Mouse (Mus musculus): Measurements from ENCODE around the gene Ubl4a. TPM values are rescaled to one million over a fixed set of nuclear protein-coding genes. Genes with fewer than 3 reads are reported as not detected.

The Ubl4a gene
- 25.6 and 32.0 TPM in 2 replicates for polyA plus RNA-seq (2012; rRNA removed)

- TF ChIP-seq POLR2A (IDR thresholded peaks at IDR 0.05; ENCODE audit: borderline replicate concordance, extremely low read depth, low read depth, low read length) = peak; percentile 78; the same call in 1 of the 2 replicates
- TF ChIP-seq CTCF (IDR thresholded peaks at IDR 0.05; ENCODE audit: insufficient read depth, low read length) = no peak
- peak; percentile 82 for DNase-seq
- peaks cover 2% of the 10 kb centered on the region; the same call in 1 of the 2 replicates for H3K4me1 ChIP-seq (ENCODE audit: control insufficient read depth, insufficient read depth, low read length)
- H3K4me3 ChIP-seq (replicated peaks; ENCODE audit: extremely low read depth, low read depth, low read length) = peak within 1 kb of the TSS; percentile 73
- 29% methylated on average over 32 of the region's 32 CpGs for WGBS
Observed at GRCm38 (mm10) chrX:74372888-74373549, at the start of gene Ubl4a, which contains the start of gene Slc10a3. Ubl4a (minus strand) TSS chrX:74373218. Slc10a3 (minus strand) TSS chrX:74373349.

- DNase-seq = peak; percentile 33
- TF ChIP-seq POLR2A (IDR thresholded peaks at IDR 0.05; ENCODE audit: borderline replicate concordance, extremely low read depth, low read depth, low read length) = no peak
- TF ChIP-seq CTCF (IDR thresholded peaks at IDR 0.05; ENCODE audit: insufficient read depth, low read length) = peak; percentile 47
- Histone ChIP-seq H3K4me1 (ENCODE audit: control insufficient read depth, insufficient read depth, low read length) (no peaks in the 10 kb centered on the region), H3K4me3 (replicated peaks; ENCODE audit: extremely low read depth, low read depth, low read length) (no peak overlapping the region)
Observed at GRCm38 (mm10) chrX:74413377-74413776, 40.4 kb upstream of the Ubl4a start.

- Histone ChIP-seq H3K4me1 (ENCODE audit: control insufficient read depth, insufficient read depth, low read length) (no peaks in the 10 kb centered on the region), H3K4me3 (replicated peaks; ENCODE audit: extremely low read depth, low read depth, low read length) (no peak overlapping the region)
- 34% methylated on average over 2 of the region's 2 CpGs for WGBS
- TF ChIP-seq POLR2A (IDR thresholded peaks at IDR 0.05; ENCODE audit: borderline replicate concordance, extremely low read depth, low read depth, low read length) = no peak
- no peak for TF ChIP-seq CTCF (IDR thresholded peaks at IDR 0.05; ENCODE audit: insufficient read depth, low read length)
- no peak for DNase-seq
Observed at GRCm38 (mm10) chrX:74408340-74408739, 35.3 kb upstream of the Ubl4a start.

- DNase-seq = no peak
- TF ChIP-seq CTCF (IDR thresholded peaks at IDR 0.05; ENCODE audit: insufficient read depth, low read length) = no peak
- TF ChIP-seq POLR2A (IDR thresholded peaks at IDR 0.05; ENCODE audit: borderline replicate concordance, extremely low read depth, low read depth, low read length) = no peak
- Histone ChIP-seq H3K4me3 (replicated peaks; ENCODE audit: extremely low read depth, low read depth, low read length) (no peak overlapping the region), H3K4me1 (ENCODE audit: control insufficient read depth, insufficient read depth, low read length) (no peaks in the 10 kb centered on the region)
- WGBS = 82% methylated on average over 3 of the region's 3 CpGs
Observed at GRCm38 (mm10) chrX:74400136-74400535, 27.1 kb upstream of the Ubl4a start.

- peak; percentile 64 for DNase-seq
- WGBS = 30% methylated on average over 30 of the region's 30 CpGs
- TF ChIP-seq CTCF (IDR thresholded peaks at IDR 0.05; ENCODE audit: insufficient read depth, low read length) (no peak), POLR2A (IDR thresholded peaks at IDR 0.05; ENCODE audit: borderline replicate concordance, extremely low read depth, low read depth, low read length) (peak; percentile 88; the same call in 1 of the 2 replicates)
- H3K4me3 ChIP-seq (replicated peaks; ENCODE audit: extremely low read depth, low read depth, low read length) = peak within 1 kb of the TSS; percentile 78
- H3K4me1 ChIP-seq (ENCODE audit: control insufficient read depth, insufficient read depth, low read length) = no peaks in the 10 kb centered on the region; the same call in 1 of the 2 replicates
Observed at GRCm38 (mm10) chrX:74392535-74393443, 19.8 kb upstream of the Ubl4a start, which contains the start of the genes Fam3a and Ikbkg. Fam3a (minus strand) TSS chrX:74393272. Ikbkg (plus strand) TSS chrX:74393290.

GRCm38 (mm10) chrX:74388153-74388552 lies 15.1 kb upstream of the Ubl4a start:
- no peak for DNase-seq
- TF ChIP-seq POLR2A (IDR thresholded peaks at IDR 0.05; ENCODE audit: borderline replicate concordance, extremely low read depth, low read depth, low read length) = no peak
- TF ChIP-seq CTCF (IDR thresholded peaks at IDR 0.05; ENCODE audit: insufficient read depth, low read length) = no peak
- no peaks in the 10 kb centered on the region; the same call in 1 of the 2 replicates for H3K4me1 ChIP-seq (ENCODE audit: control insufficient read depth, insufficient read depth, low read length)
- no peak overlapping the region for H3K4me3 ChIP-seq (replicated peaks; ENCODE audit: extremely low read depth, low read depth, low read length)

- Histone ChIP-seq H3K4me1 (ENCODE audit: control insufficient read depth, insufficient read depth, low read length) (no peaks in the 10 kb centered on the region), H3K4me3 (replicated peaks; ENCODE audit: extremely low read depth, low read depth, low read length) (no peak overlapping the region)
- no peak for DNase-seq
- WGBS = 84% methylated on average over 2 of the region's 2 CpGs
- TF ChIP-seq CTCF (IDR thresholded peaks at IDR 0.05; ENCODE audit: insufficient read depth, low read length) (no peak), POLR2A (IDR thresholded peaks at IDR 0.05; ENCODE audit: borderline replicate concordance, extremely low read depth, low read depth, low read length) (no peak)
Observed at GRCm38 (mm10) chrX:74384451-74384850, 11.4 kb upstream of the Ubl4a start.

GRCm38 (mm10) chrX:74368209-74368909 lies 4.7 kb downstream of the Ubl4a start:
- DNase-seq = peak; percentile 64
- peak overlapping the region; percentile 65 for H3K4me3 ChIP-seq (replicated peaks; ENCODE audit: extremely low read depth, low read depth, low read length)
- peaks cover 3% of the 10 kb centered on the region; the same call in 1 of the 2 replicates for H3K4me1 ChIP-seq (ENCODE audit: control insufficient read depth, insufficient read depth, low read length)
- TF ChIP-seq CTCF (IDR thresholded peaks at IDR 0.05; ENCODE audit: insufficient read depth, low read length) (no peak), POLR2A (IDR thresholded peaks at IDR 0.05; ENCODE audit: borderline replicate concordance, extremely low read depth, low read depth, low read length) (peak; percentile 47; the same call in 1 of the 2 replicates)
- WGBS = 27% methylated on average over 47 of the region's 49 CpGs

GRCm38 (mm10) chrX:74367512-74367911 lies 5.5 kb downstream of the Ubl4a start:
- TF ChIP-seq POLR2A (IDR thresholded peaks at IDR 0.05; ENCODE audit: borderline replicate concordance, extremely low read depth, low read depth, low read length) (no peak), CTCF (IDR thresholded peaks at IDR 0.05; ENCODE audit: insufficient read depth, low read length) (no peak)

More at GRCm38 (mm10) chrX:74367512-74367911, 5.5 kb downstream of the Ubl4a start:
- WGBS = 62% methylated on average over 10 of the region's 10 CpGs
- Histone ChIP-seq H3K4me3 (replicated peaks; ENCODE audit: extremely low read depth, low read depth, low read length) (peak overlapping the region; percentile 63), H3K4me1 (ENCODE audit: control insufficient read depth, insufficient read depth, low read length) (peaks cover 3% of the 10 kb centered on the region; the same call in 1 of the 2 replicates)
- no peak for DNase-seq
